Mouse (Mus musculus): ENCODE data around the gene Golph3.

- TF ChIP-seq POLR2A (IDR thresholded peaks at IDR 0.05; ENCODE audit: insufficient read depth, low read depth, low read length) (no peak), CTCF (IDR thresholded peaks at IDR 0.05; ENCODE audit: insufficient read depth, low read depth, low read length) (no peak)
These were observed 75.8 kb downstream of the Golph3 start for GRCm38 (mm10) chr15:12397032-12397431.

Data from olfactory bulb, adult 2 months (tissue).